ENCODE assay signal across 8 mouse cellular contexts in genomic region chr2:94157592-94158519, GRCm38 (mm10). TPM values are rescaled to one million over a fixed set of nuclear protein-coding genes. Genes with fewer than 3 reads are reported as not detected.
DNase-seq lines count a peak whose midpoint lies in the region; ATAC-seq lines count a peak whose summit lies in the region.

TSS of gene Hsd17b12 (minus strand) at chr2:94157964.

- H3K4me3 ChIP-seq in hindbrain, embryonic 11.5 days (ENCODE audit: low read depth, low read length) = peak within 1 kb of the TSS; percentile 81

- H3K9ac ChIP-seq in hindbrain, embryonic 11.5 days (ENCODE audit: low read depth, low read length) = peak within 1 kb of the TSS; percentile 62

- H3K36me3 ChIP-seq in hindbrain, embryonic 11.5 days (ENCODE audit: control insufficient read depth, insufficient read depth, low read length) = no peaks in the 10 kb centered on the region

- H3K4me1 ChIP-seq in hindbrain, embryonic 11.5 days (replicated peaks; ENCODE audit: control insufficient read depth, insufficient read depth, low read length) = no peaks in the 10 kb centered on the region

- peak within 1 kb of the TSS; percentile 87 for H3K27ac ChIP-seq in hindbrain, embryonic 11.5 days (ENCODE audit: low read depth, low read length)

- ATAC-seq in hindbrain, embryonic 11.5 days (ENCODE audit: low FRiP score) = peak; percentile 100

- no peaks in the 10 kb centered on the region for H3K9me3 ChIP-seq in hindbrain, embryonic 11.5 days (ENCODE audit: control insufficient read depth, low read length)

- WGBS in hindbrain, embryonic 11.5 days = under 1% methylated on average over 69 of the region's 69 CpGs

- peak within 1 kb of the TSS; percentile 53 for H3K4me2 ChIP-seq in hindbrain, embryonic 11.5 days (replicated peaks; ENCODE audit: low read depth, low read length)

- H3K27me3 ChIP-seq in hindbrain, embryonic 11.5 days (ENCODE audit: control insufficient read depth, insufficient read depth, low read length) = no peaks in the 10 kb centered on the region

- peak; percentile 100 for DNase-seq in Muller cell, postnatal 12 days (ENCODE audit: inconsistent ontology term)
- DNase-seq in cerebellum, adult 9-11 months = peak; percentile 100
- peak; percentile 100 for DNase-seq in frontal cortex, adult 2 months (ENCODE audit: extremely low spot score in 1 of 2, low spot score in 1 of 2)
- peak; percentile 100 for DNase-seq in hindbrain, embryonic 11.5 days (ENCODE audit: low spot score)
- DNase-seq in layer of hippocampus, postnatal 10 days (ENCODE audit: low spot score in 2 of 2) = peak; percentile 98
- peak; percentile 100 for DNase-seq in lung, postnatal 10 days
- DNase-seq in ovary, postnatal 36 days (ENCODE audit: low spot score) = peak; percentile 97
- DNase-seq in thymus, postnatal 25 days = peak; percentile 98

RNA-seq across cellular contexts. Expression of gene Hsd17b12, which starts in this region (rescaled TPM):
- 66.0 and 74.7 TPM in 2 replicates for polyA plus RNA-seq in frontal cortex, adult 2 months (2012; rRNA removed)
- polyA plus RNA-seq in hindbrain, embryonic 11.5 days (2014; fragmentation: Nextera tagmentation; extraction: Ambion mirVana) = 129 and 132 TPM in 2 replicates
- total RNA-seq in layer of hippocampus, postnatal 10 days (2021) = 10 to 100 TPM; 82.7 to 87.5 TPM

Comparison
In these comparisons a context has a peak if more than half of its experiments do, and no peak if none do; other contexts are left out.
1. Peak in every context shown above with its lines: DNase-seq, ATAC-seq, H3K4me3 ChIP-seq and H3K27ac ChIP-seq.